Mouse (Mus musculus): Measurements from ENCODE around the gene Scarf1. TPM values are rescaled to one million over a fixed set of nuclear protein-coding genes. Genes with fewer than 3 reads are reported as not detected.

Gene Scarf1
- total and polyA plus RNA-seq, 3 experiments, result 0.24 to 0.90 (median 0.76) TPM

DNA sequence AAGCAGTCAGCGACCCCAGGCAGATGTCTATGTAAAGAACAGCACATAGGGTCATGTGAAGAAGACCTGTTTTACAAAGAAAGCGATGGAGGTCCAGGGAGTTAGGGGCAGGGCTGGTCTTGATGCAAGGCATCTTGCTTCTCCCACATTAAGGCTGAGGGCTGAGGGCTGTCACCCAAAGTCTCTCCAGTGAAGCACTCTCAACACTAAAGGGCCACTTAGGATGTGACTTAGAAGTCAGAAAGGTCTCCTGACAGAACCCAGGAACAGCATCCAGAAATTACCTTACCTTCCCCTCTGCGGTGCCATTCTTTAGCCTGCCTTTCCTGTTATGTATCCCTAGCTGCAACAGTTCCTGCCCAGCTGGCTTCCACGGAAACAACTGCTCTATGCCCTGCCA is 8.3 kb downstream of the Scarf1 start:
- H3K27ac ChIP-seq (ENCODE audit: insufficient read depth, low read depth), result no peak overlapping the region
- H3K9ac ChIP-seq (ENCODE audit: insufficient read depth, low read depth), result no peak overlapping the region
- dilution Hi-C loops (cut with MboI; ENCODE audit: extremely low pct_ligation_motif_present, extremely low pct_unique_long_range_greater_than_20kb, low sequenced_read_pairs) (no loop called here), in situ Hi-C loops (cut with MboI; ENCODE audit: low pct_ligation_motif_present, low pct_unique_long_range_greater_than_20kb, low sequenced_read_pairs) (no loop called here)
- no peak overlapping the region for H3K4me2 ChIP-seq (ENCODE audit: insufficient read depth, low read depth, poor library complexity, severe bottlenecking)
- TF ChIP-seq BHLHE40 (IDR thresholded peaks at IDR 0.05; ENCODE audit: low read depth, low read length) (no peak), MEF2A (IDR thresholded peaks at IDR 0.05; ENCODE audit: borderline replicate concordance, low read depth, low read length) (no peak), POLR2A (IDR thresholded peaks at IDR 0.05; ENCODE audit: low read depth, low read length) (no peak), USF1 (IDR thresholded peaks at IDR 0.05; ENCODE audit: low read depth, low read length) (no peak), ZKSCAN1 (IDR thresholded peaks at IDR 0.05; ENCODE audit: borderline replicate concordance, low read depth, low read length) (no peak), TCF12 (IDR thresholded peaks at IDR 0.05; ENCODE audit: low read depth, low read length) (no peak), GABPA (IDR thresholded peaks at IDR 0.05; ENCODE audit: insufficient replicate concordance, low read depth, low read length) (no peak), KAT2A (IDR thresholded peaks at IDR 0.05; ENCODE audit: insufficient replicate concordance, low read length) (no peak), ETS1 (conservative IDR thresholded peaks at IDR 0.05; ENCODE audit: low read depth, low read length) (no peak), MXI1 (IDR thresholded peaks at IDR 0.05; ENCODE audit: low read depth, low read length) (no peak), EP300 (IDR thresholded peaks at IDR 0.05; ENCODE audit: low read length) (no peak), CHD1 (IDR thresholded peaks at IDR 0.05; ENCODE audit: low read depth, low read length) (no peak), TBP (conservative IDR thresholded peaks at IDR 0.05; ENCODE audit: low read depth, low read length) (no peak)
- no peaks in the 10 kb centered on the region for H3K9me3 ChIP-seq (replicated peaks; ENCODE audit: low read length)
- no peaks in the 10 kb centered on the region for H3K79me2 ChIP-seq (replicated peaks; ENCODE audit: control insufficient read depth, extremely low read depth, insufficient read depth, poor library complexity, severe bottlenecking)
- H3K4me1 ChIP-seq (ENCODE audit: control insufficient read depth in 1 of 2, insufficient read depth in 2 of 2), result peaks cover 0 to 8% of the 10 kb centered on the region in 2 experiments; a peak in 2 of 4 replicates
- H3K27me3 ChIP-seq (replicated peaks), result no peaks in the 10 kb centered on the region
- DNase-seq (ENCODE audit: extremely low read depth), result no peak
- peaks cover 17 to 79% of the 10 kb centered on the region in 2 experiments for H3K36me3 ChIP-seq (replicated peaks in 1 of 2; ENCODE audit: control insufficient read depth in 1 of 2, insufficient read depth in 1 of 2, low read length in 1 of 2)
- H3K4me3 ChIP-seq (replicated peaks in 1 of 3; ENCODE audit: low read depth in 2 of 3, low read length in 2 of 3, poor library complexity in 1 of 3), result no peak overlapping the region

- Histone ChIP-seq H3K9ac (ENCODE audit: insufficient read depth, low read depth) (no peak overlapping the region), H3K79me2 (replicated peaks; ENCODE audit: control insufficient read depth, extremely low read depth, insufficient read depth, poor library complexity, severe bottlenecking) (no peaks in the 10 kb centered on the region), H3K4me2 (ENCODE audit: insufficient read depth, low read depth, poor library complexity, severe bottlenecking) (no peak overlapping the region), H3K27ac (ENCODE audit: insufficient read depth, low read depth) (no peak overlapping the region), H3K9me3 (replicated peaks; ENCODE audit: low read length) (no peaks in the 10 kb centered on the region), H3K4me1 (ENCODE audit: control insufficient read depth in 1 of 2, insufficient read depth in 2 of 2) (peaks cover 2 to 14% of the 10 kb centered on the region in 2 experiments; a peak in 2 of 4 replicates), H3K36me3 (replicated peaks in 1 of 2; ENCODE audit: control insufficient read depth in 1 of 2, insufficient read depth in 1 of 2, low read length in 1 of 2) (peaks cover 16 to 75% of the 10 kb centered on the region in 2 experiments), H3K27me3 (replicated peaks) (no peaks in the 10 kb centered on the region), H3K4me3 (replicated peaks in 1 of 3; ENCODE audit: low read depth in 2 of 3, low read length in 2 of 3, poor library complexity in 1 of 3) (no peak overlapping the region)
- DNase-seq (ENCODE audit: extremely low read depth), result no peak
- dilution Hi-C loops (cut with MboI; ENCODE audit: extremely low pct_ligation_motif_present, extremely low pct_unique_long_range_greater_than_20kb, low sequenced_read_pairs), result no loop called here
- in situ Hi-C loops (cut with MboI; ENCODE audit: low pct_ligation_motif_present, low pct_unique_long_range_greater_than_20kb, low sequenced_read_pairs), result no loop called here
- no peak for TF ChIP-seq JUN (IDR thresholded peaks at IDR 0.05; ENCODE audit: insufficient read depth, low read depth, low read length)
- no peak for TF ChIP-seq MAX (IDR thresholded peaks at IDR 0.05; ENCODE audit: low read length)
- no peak for TF ChIP-seq MXI1 (IDR thresholded peaks at IDR 0.05; ENCODE audit: low read depth, low read length)
- TF ChIP-seq CHD2 (IDR thresholded peaks at IDR 0.05; ENCODE audit: low read length), result no peak
- TF ChIP-seq USF2 (conservative IDR thresholded peaks at IDR 0.05; ENCODE audit: low read depth, low read length), result no peak
- TF ChIP-seq KAT2A (IDR thresholded peaks at IDR 0.05; ENCODE audit: insufficient replicate concordance, low read length), result no peak
- TF ChIP-seq CHD1 (IDR thresholded peaks at IDR 0.05; ENCODE audit: low read depth, low read length), result no peak
- no peak for TF ChIP-seq ZMIZ1 (IDR thresholded peaks at IDR 0.05; ENCODE audit: low read depth, low read length)
- no peak for TF ChIP-seq MAFK (IDR thresholded peaks at IDR 0.05; ENCODE audit: insufficient replicate concordance, low read length)
- no peak for TF ChIP-seq PAX5 (IDR thresholded peaks at IDR 0.05; ENCODE audit: low read length)
- TF ChIP-seq TCF12 (IDR thresholded peaks at IDR 0.05; ENCODE audit: low read depth, low read length), result no peak
- no peak for TF ChIP-seq USF1 (IDR thresholded peaks at IDR 0.05; ENCODE audit: low read depth, low read length)
- TF ChIP-seq RAD21 (IDR thresholded peaks at IDR 0.05; ENCODE audit: low read depth, low read length), result no peak
- no peak for TF ChIP-seq ELF1 (IDR thresholded peaks at IDR 0.05; ENCODE audit: low read depth, low read length)
- no peak for TF ChIP-seq GABPA (IDR thresholded peaks at IDR 0.05; ENCODE audit: insufficient replicate concordance, low read depth, low read length)
- no peak for TF ChIP-seq ZNF384 (IDR thresholded peaks at IDR 0.05; ENCODE audit: low read depth, low read length)
- TF ChIP-seq NRF1 (IDR thresholded peaks at IDR 0.05; ENCODE audit: low read depth, low read length), result no peak
Measured at GRCm38 (mm10) chr11:75522793-75523192, 9.5 kb downstream of the Scarf1 start.

Data from CH12.LX (cell line).